Mouse (Mus musculus): ENCODE measurements around the gene Ndufa6.
"Not testable (repeated sequence)": the region's sequence is repeated elsewhere in the genome, so short reads cannot be mapped to it uniquely, and the experiment has no call there.

The Ndufa6 gene

DNA sequence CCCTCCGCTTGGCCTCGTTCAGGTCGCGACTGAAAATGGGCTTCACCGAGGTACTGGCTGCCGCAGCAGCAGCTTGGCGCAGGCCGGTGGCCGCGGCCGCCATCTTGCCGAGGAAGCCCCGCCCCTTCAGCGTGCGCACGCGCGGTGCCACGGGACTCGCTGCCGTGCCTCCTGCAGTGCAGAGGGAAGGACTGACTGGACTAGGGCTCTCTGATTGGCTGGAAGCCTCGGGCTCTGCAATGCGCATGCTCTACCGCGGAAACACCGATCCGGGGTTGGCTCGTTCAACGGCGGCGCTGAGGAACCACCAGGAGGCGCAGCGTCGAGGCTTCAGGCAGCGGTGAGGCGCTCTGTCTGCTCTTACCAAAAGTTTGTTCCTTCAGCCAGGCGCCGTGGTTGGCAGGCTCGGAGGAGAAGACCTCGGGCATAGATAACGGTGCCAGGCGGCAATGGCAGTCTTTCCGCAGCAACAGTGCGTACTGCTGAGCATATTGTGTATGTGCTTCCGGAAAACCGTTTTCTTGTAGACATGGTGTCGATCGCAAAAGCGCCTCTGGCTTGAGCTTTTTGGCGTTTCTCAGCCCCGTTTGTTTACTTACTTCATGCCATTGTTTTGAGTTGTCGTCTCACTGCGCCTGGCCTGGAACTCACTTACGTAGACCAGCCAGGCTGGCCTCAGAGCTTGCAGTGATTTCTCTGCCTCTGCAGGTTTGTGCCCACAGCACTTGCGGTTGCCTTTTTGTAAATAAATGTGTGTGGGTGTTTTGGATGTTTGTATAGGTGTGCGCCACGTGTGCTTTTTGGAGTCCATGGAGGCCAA lies at the start of gene Ndufa6:
TSS of gene Ndufa6 (minus strand) at position 197 of the 820 bp plus-strand sequence.
- peak; percentile 98 for DNase-seq

DNA sequence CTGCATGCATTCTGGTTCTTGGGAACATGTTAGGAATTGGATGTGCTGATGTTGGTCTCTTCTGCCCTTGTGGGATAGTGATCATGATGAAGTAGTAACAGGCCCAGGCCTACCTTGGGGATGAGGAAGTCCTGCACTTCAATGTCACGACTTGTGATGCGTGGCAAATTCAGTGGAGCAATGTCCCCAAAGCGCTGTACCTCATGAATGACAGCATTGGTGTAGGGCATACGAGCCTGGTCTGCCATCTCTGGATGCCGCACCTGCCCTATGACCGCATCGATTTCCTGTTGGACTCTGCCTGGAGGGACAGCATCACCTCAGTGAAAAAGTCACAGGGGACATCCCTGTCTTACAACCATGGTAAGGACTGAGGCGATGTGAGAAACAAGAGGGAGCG lies 49.5 kb upstream of the Ndufa6 start:
- no peak for DNase-seq

DNA sequence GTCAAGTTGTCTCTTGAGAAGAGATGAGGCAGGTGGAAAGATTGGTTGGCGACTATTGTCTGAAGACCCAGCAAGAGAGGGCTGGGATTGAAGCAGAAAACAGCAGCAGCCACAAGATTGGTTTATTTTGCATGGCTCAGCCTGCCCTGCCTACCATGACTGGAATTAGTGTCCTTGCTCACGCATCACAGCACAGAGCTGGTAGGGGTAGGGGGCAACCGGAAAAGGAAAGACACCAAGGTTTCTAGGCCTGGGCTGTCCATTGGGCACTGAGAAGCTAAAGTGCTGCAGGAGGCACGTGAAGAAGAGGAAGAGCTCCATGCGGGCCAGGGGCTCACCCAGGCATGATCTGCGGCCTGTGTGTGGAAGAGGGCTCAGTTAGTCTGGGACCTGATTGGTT lies 48.6 kb upstream of the Ndufa6 start:
- DNase-seq, result no peak

DNA sequence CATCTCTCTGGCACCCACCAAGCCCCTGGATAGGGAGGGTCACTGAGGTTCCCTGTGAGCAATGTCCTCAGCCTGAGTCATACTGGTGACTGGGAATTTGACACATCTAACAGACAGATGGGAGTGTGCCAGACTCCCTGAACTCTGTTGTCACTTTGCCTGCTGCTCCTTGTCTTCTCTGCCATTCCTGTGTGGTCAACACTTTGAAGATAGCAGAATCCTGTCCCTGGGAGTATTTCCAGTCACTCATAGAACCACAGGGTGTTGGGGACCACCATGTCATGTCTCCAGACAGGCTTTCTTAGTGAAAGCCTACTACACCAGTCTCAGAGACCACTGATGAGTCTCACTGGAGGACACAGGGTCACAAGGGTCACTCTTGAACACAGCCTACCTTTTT lies 48.0 kb upstream of the Ndufa6 start:
- no peak for DNase-seq

DNA sequence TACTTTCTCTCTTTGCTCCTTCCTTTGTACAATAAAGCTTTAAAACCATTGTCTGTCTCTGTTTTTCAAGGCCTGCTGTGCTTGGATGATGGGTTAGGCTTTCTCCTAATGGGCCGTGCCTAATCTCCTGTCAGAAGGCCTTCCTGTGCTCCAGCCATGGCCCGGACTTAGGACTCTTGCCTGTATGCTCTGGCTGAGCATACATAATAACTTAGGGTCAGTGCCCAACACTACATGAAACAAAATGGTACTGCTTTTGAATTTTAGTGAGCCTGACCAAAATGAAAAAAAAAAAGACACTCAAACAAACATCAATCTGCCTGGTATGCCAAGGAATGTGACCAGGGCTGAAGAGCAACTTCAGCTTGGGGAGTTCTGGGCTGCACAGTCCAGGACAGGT lies 47.4 kb upstream of the Ndufa6 start:
- no peak for DNase-seq

DNA sequence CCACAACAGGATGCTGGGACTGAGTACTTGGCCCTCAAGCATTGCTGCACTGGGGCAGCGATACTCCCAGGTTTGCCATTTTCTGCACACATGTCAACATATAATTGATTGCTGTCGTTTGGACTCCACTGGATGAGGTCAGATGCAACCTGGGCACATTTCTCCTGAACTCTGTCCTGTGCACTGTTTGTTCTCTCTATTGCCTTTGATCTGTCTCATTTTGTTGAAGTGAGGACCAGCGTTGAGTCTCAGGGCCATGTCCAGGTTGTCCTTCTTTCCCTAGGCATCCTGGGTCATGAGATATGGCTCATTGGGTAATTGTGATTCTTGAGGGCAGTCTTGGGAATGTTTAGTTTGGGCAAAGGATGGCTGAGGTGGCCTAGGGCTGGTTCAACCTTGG lies 41.8 kb upstream of the Ndufa6 start:
- not testable (repeated sequence) for DNase-seq

DNA sequence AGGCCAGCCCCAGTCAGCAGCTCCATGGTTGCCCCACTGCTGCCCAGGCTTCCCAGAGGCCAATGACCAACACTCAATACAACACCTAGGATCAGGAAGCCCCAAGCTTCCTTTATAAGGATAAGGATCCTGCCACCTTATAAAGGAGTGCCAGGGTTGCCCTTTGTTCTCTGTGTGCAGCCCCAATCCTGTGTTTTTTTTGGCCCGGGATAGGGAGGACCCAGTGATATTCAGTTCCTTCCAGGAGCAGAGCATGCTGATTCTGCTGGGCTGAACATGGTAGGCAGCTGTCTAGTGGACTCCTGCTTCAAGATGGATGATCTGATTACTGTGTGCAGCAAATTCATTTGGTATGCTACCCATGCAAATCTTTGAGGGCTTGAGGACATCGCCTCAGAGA lies 39.8 kb upstream of the Ndufa6 start, which contains the start of gene Cyp2d11:
TSS of gene Cyp2d11 (minus strand) at position 101 of the 400 bp plus-strand sequence.
- not testable (repeated sequence) for DNase-seq

DNA sequence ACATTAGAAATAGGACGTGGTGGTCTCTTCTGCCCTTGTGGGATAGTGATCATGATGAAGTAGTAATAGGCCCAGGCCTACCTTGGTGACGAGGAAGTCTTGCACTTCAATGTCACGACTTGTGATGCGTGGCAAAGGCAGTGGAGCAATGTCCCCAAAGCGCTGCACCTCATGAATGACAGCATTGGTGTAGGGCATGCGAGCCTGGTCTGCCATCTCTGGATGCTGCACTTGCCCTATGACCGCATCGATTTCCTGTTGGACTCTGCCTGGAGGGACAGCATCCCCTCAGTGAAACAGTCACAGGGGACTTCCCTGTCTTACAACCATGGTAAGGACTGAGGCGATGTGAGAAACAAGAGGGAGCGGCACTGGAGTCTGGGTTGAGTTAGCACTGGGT lies 35.8 kb upstream of the Ndufa6 start:
- DNase-seq, result not testable (repeated sequence)

DNA sequence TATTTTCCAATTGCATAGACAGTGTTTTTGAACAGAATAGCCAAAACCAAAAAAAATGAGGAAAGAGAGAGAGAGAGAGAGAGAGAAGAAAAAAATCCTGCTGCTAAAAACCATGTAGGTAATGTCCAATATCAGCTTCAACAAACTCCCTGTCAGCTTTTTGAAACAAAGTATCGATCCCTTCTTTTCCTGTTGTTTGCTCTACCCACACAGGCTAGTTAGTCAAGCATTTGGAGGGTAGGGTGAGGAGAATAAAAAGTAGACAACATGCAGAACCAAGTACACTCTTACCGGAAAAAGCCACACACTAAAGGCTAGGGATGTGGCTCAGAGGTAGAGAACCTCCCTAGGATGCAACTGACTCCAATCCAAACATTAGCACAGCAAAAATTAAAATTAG lies 31.6 kb upstream of the Ndufa6 start:
- no peak for DNase-seq

DNA sequence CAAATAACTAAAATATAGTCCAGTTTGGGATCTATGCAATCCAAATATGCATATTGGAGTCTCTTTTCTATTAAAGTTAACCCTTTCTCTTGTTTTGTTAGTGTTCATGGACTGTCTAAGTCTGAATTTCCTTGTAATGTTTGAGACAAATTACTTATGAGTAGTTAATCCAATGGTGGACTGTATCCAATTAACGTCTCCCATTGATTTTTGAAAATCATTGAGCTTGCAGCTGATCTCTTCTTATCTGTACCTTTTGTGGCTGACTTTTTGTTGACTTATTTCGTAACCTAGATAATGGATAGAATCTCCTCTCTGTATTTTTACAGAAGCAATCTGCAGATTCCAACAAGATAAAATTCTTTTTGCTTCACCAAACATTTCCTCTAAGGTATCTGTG lies 28.3 kb upstream of the Ndufa6 start:
- no peak for DNase-seq

DNA sequence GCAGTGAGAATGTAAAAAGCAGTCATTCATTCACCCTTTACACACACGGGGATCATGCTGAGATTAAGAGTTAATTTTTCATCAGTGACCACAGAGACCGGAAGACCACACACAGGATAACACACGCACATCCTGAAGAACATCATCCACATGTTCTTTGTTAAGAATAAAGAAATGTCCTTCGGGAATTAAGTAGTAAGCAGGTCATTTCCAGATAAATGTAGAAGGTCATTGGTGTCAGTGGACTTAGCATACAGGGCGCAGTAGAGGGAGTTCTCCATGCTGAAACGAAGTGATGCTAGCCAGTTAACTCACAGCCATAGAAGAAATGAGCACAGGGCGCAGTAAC lies 26.6 kb upstream of the Ndufa6 start:
- no peak for DNase-seq

DNA sequence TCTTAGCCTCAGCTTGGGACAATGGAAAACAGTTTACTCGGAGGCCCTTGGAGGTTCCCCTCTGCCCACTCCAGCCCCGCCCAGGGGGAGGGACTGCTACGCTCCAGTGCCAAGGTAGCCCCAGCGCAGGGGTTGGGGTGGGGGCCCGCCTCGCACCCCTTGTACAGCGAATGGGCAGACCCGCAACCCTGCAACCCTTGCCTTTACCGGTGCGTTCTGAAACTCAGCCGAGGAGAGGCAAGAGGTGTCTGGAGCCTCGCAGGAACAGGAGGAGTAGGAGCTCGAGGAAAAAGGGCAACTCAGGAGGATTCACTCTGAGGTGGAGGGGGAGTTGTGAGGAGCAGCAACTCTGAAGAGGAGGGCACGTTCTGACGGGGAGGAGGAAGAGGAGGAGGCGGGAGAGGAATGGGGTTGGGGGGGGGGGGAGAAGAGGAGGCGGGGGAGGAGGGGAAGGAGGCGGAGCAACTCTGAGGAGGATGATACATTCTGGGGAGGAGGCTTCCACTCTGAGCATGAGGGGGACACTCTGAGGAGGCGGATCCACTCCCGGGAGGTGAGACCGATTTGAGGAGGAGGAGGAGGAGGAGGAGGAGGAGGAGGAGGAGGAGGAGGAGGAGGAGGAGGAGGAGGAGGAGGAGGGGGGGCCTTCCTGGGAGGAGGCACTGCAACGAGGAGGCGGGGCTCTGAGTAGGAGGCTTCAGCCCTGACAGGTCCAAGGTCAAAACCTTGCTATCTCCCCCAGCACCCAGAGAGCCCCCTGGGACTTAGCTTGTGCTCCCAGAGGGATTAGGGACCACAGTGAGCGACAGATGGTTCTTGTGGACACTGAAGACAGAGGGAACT lies 26.0 kb upstream of the Ndufa6 start, which contains the start of gene Cyp2d22:
TSS of gene Cyp2d22 (minus strand) at position 390 of the 843 bp plus-strand sequence.
- peak; percentile 70 for DNase-seq

DNA sequence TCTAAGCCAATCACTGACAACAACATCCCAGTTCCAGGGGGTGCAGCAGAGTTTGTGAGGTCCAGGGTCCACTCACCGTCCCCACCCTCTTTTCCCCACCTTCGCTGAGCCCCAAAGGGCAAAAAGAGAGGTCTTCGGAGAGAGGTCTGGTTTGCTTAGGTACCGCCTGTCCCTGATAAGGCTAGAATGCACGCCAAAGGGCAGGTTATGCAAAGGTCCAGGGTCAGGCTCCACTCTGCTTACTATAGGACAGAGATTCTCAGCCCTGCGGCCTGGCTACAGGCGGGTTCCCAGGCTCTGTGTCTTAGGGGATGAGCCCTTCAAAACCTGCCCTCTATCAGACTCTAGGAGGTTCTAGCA lies 25.4 kb upstream of the Ndufa6 start:
- DNase-seq, result no peak

DNA sequence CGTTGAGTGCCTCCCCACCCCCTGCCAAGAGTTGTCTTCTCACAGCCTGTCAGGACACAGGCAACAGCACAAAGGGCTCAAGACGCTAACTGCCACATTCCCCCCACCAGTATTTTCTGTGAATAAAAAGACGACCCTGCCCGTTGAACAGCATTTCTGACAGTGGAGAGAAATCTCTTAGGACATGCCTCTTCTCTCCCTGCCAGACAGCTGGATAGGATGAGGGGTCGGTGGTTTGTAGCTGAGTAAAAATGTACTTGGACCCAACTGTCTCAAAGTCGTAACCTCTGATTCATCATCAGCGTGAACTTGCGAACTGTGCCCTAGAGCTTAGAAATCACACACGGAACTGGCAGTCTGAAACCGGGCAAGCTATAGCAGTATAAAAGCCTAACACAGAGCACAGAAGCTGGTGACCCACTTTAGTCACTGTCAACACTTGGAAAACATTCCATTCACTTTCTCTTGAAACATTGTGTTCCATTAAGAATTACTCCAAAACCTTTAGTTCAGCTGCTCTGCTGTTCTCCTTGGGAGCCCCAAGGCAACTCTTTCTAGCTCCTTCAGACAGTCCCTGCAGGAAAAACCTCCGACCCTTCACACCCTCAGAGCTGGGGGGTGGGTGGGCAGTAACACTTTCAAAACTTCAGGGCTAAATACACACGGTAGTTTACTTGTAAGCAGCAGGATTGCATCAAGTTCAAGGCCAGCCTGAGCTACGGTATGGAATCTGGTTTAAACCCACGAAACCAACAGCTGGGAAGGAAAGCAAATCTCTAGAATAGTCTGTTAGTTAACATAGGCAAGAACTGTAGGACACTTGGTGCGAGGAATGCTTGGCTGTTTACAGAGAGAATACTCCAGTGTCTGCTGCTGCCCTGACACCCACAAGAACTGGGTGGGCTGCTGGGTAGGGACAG lies 24.4 kb upstream of the Ndufa6 start:
- no peak for DNase-seq

DNA sequence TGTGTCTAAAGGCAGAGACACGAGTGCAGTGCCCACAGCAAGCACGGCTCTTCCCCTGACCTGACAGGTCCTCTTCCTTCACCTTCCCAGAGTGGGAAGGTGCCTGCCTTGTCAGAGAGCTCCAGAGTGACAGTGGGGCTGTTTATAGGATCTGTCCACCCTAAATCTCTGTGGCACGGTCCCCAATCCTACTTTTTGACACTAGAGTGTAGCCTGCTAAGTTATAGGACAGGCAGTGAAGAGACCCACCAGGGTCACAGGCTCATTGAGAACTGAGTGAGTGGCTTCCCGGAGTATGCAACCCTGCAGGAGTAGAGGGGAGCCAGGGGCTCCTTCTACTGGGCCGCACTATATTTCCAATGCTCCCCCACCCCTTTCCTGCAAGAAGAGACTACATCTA lies 23.6 kb upstream of the Ndufa6 start:
- no peak for DNase-seq

DNA sequence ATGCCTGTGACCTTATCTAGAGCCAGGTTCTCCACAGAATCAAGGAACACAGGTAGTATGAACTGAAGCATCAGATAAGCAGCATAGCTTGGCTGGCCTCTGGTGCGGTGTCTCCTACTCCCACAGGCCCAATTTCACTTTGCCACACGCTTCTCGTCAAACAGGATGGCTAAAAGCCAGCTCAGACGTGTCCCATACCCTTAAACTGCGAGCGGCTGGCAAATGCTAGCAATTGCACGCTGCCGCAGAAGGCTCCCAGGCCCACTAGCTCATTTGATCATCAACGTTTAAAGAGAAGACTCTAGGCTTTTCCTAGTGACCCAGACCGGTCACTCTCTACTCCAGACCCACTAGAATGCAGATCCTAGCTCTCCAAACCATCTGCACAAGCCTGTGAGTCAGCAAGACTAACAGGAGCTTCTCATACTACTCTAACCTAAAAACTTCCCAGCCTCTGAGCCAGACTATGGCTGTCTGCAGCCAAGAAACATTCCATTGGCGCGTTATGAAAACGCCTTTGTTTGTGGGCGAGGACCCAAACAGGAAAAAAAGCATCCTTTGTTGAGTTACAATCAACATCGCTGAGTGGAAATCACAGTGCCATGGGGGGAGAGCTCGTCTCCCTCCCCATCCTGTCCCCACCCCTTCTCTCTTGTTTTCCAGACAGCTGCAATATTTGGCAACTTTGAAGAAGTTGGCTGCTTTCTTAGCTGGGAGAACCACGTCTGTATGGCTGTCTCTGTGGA lies 22.4 kb upstream of the Ndufa6 start:
- DNase-seq, result peak; percentile 73

DNA sequence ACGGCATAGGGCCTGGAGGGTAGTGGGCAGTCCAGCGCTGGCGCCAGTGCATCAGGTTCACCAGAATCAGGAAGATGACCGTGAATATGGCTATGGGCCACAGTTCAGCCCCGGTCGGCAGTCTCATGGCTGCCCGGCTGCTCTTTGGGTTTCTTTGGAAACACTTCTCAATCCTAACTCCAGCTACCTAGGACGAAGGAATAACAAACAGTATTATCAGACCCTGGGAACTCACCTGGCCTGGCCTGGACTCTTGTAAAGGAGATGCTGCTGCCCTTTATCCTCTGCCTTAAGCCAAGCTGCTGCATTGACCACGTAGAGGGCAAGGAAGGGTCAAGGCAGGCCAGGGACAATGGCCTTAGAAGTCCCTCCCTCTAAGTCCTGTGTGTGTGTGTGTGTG lies 21.7 kb upstream of the Ndufa6 start:
- no peak for DNase-seq

DNA sequence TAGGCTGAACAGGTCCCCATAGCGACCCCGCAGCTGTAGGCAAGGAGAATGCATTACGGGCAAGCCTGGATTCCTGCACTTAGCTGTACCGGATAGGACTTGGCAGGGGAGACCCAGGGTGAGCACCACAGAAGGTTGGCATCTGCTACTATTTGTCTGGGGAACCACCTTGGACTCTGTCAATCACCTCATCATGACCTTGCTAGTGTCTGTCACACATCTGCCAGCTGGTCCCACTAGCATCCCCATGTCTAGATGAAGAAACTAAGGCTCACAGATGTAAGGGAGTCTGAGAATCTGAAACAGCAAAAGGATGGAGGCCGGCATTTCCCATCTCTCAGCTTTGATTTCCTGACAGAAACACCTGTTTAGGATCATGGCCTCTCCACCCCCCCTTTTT lies 20.3 kb upstream of the Ndufa6 start:
- DNase-seq, result no peak

DNA sequence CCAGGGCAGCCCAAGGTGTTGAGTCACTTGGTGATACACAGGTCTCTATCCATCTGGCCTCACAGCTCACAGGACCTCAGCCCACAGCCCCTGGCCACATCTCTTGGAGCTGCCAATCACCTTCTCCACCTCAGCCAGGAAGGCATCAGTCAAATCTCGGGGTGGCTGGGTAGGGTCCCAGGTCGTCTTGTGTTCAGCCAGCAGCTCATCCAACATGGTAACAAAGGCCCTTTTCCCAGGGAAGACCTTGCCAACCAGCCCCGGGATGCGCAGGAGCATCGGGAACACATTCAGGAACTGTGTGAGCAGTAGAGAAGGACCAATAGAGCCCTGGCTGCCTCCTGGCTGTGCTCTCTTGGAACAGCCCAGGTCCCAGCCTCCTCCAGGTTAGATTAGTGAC lies 18.9 kb upstream of the Ndufa6 start:
- no peak for DNase-seq

DNA sequence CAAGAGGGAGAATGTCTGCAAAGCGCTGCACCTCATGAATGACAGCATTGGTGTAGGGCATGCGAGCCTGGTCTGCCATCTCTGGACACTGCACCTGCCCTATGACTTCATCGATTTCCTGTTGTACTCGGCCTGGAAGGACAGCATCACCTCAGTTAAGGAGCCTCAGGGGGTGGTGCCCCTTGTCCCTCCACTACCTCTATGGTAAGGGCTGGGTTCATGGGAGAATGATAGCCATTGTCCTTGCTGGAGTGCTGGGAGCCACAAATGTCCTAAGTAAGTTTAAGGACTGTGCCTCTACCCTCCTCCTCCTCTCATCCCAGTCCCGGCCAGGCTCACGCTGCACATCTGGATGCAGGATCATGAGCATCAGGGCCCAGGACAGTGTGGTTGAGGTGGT lies 18.3 kb upstream of the Ndufa6 start:
- DNase-seq, result no peak

DNA sequence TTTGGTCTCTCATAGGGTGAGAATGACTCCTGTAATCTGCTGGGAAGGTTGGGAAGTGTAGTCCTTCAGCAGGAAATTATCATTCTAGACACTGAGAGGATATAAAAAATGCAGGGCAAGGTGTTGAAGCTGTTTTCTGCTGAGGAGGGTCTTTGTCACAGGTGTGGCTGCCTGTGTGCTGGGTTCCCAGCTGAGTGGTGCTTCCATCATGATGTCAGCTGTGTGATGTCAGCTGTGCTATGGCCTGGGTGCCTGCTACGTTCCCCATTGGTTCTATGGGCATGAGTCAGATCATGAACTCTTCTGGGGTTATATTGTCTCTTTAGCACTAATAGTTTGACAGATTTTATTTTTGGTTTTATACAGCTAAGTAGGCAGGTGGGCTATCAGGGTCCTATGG lies 14.7 kb upstream of the Ndufa6 start:
- DNase-seq, result no peak

DNA sequence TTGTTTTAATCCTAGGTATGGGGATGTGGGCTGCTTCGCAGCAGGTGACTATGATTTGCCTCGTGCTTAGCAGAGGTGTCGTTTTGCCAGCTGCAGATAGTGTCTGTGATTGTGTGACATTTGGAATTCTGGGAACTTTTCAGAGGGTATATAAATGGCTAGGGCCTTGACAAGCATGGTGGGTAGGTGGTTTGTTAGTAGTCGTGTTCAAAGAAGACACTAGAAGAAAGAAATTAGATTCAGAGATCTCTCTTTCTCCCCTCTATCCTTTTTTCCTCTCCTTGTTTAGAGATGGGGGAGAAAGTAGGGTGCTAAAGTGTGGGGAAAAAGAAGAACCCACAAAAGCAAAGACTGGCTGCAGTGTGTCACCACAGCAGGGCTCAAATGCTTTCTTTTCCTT lies 14.0 kb upstream of the Ndufa6 start:
- DNase-seq, result no peak

Data from kidney, adult 9 months (tissue).